Mouse (Mus musculus) layer of hippocampus, postnatal 36 days (tissue): ENCODE measurements around the gene Cacnb1. TPM values are rescaled to one million over a fixed set of nuclear protein-coding genes. Genes with fewer than 3 reads are reported as not detected.

Source experiments
- DNase-seq, 2 experiments: peaks; one replicate each; pipeline ENCODE4 v3.0.0; 2022
- microRNA-seq, 2 experiments: library from miRNA; unstranded; fragments of <30 nt; microRNA quantifications; one replicate each; pipeline ENCODE4 v1.2.0; 2021
- total RNA-seq, 2 experiments: library from RNA; stranded (reverse); gene quantifications; 2 replicates each; pipeline ENCODE4 v1.2.3; 2021

The Cacnb1 gene
- total RNA-seq, 2 experiments from 2014 or later = 135 TPM

DNA sequence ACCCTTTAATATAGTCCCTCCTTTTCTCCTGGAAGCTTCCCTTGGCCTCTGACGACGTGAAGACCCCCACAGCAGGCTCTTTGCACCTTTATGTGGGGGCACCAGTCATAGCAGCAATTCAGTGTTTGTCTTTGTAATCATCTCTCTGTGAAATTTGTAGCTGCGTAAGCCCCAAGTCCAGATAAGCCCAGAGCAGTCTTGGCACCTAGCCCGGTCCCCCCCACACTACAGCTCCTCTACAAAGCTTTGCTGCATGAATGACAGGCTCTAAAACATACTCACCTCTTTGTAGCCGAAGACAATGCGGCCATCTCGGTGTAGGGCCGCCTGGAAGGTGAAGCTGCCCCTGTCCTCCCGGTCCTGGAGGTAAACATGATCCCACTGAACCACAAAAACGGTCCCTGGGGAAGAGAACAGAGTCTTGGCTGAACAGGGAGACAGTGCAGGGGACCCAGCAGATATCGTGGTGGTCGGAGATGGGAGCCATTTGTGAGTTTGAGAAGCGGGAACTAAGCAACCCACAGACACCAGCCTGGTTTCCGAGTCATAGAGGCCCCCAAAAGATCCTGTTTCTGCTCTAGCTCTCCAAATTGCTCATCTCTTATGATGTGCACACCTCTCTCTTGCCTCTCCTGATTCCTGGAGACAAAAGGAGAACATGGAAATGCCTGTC is 68.2 kb downstream of the Cacnb1 start:
- DNase-seq = no peak

DNA sequence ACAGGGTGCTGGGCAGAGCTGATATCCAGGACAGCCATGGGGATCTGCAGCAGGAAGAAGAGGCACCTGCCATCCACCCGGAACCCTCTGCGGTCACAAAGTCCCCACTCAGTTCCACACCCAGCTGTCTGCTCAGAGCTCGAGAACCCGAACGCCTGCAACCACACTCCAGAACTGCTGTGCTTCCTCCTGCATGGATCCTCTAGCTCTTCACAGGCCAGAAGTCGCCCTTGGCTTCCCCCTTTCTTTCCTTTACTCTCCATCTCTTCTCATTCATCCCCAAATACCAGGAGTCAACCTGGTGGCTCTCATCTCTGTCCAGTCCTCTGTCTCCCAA is 68.9 kb downstream of the Cacnb1 start:
- no peak for DNase-seq

DNA sequence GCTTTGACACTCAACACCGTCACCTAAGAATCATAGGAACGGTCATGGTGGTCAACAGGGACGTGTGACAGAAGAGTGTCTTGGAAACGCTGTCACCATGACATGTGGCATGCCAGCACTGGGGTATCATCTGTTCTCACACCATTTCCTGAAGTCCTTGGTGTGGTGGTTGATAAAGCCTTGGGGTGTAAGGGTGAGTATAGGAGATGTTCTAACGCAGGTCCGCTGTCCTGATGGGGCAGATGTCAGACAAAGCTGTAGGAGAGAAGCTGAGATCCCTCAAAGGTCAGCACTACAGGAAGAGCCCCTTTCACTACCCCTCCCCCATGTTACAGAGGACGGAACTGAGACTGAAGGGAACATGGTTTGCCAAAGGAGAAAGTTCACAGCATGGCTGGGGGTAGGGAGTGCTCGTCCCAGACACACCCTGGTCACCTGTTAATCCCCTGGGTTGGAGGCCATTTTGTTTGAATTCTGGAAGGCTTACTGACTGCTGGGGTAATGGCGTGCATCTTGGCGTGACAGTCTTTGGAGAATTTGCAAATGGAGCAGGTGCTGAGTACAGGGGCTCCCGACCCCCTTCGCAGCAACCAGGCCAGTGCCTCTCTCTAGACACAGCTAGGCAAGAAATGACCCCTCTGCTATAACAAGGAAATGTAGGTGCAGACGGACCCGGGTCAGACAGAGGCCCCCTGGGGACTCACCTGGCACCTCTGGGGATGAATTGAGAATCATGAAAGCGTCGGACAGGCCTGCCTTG is 69.5 kb downstream of the Cacnb1 start:
- no peak for DNase-seq

DNA sequence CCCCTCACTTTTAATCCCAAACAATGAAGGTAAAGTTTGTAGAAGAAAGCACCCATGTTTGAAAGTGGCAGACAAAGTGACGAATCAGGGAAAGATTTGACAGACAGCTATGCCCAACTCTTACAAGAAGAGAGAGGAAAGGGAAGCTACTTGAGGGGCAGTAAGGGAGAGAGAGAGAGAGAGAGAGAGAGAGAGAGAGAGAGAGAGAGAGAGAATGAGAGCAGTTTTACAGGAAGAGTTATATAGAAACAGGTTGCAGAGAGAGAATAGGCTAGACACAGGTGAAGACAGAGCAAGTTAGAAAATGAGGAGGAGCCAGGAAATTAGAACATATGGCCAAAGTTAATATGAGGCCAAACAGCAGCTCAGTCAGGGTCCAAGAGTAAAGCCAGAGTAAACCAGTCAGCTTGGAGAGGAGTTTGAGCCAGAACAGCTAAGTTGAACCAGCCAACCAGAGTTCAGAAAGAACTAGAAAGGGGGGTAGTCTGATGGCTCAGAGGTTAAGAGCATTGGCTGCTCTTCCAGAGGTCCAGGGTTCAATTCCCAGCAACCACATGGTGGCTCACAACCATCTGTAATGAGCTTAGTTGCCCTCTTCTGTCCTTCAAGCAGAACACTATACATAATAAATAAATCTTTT is 70.3 kb downstream of the Cacnb1 start:
- DNase-seq = no peak

Small RNA genes lying within 50 kb of the gene (microRNA-seq; reads per million reads assigned to microRNA genes)
- gene Gm27597 = 0 reads per million in 2 experiments

Other genes with a start within 250 kb of the Cacnb1 start
- 1 to 10 TPM in 1 of 2 experiments, under 1 TPM in 1; 0.60 to 1.3 TPM for gene 1700001P01Rik, start 247.1 kb downstream of the Cacnb1 start, total RNA-seq
- 100 to 1,000 TPM; 355 TPM for gene Rpl23, start 240.6 kb downstream of the Cacnb1 start, total RNA-seq
- gene Lasp1, start 224.0 kb downstream of the Cacnb1 start, total RNA-seq = 10 to 100 TPM; 98.0 to 98.2 TPM
- 10 to 100 TPM; 67.5 to 68.4 TPM for gene B230217C12Rik, start 182.3 kb downstream of the Cacnb1 start, total RNA-seq
- gene Fbxo47, start 138.9 kb downstream of the Cacnb1 start, total RNA-seq = 1 to 10 TPM; 1.5 to 2.1 TPM
- 10 to 100 TPM in 1 of 2 experiments, 1 to 10 TPM in 1; 8.2 to 10.0 TPM for gene Plxdc1, start 36.6 kb downstream of the Cacnb1 start, total RNA-seq
- gene Arl5c, start 26.9 kb downstream of the Cacnb1 start, total RNA-seq = 1 to 10 TPM; 1.0 to 1.1 TPM
- gene Rpl19, start 3.7 kb upstream of the Cacnb1 start, total RNA-seq = 100 to 1,000 TPM; 586 to 604 TPM
- 10 to 100 TPM; 46.5 to 56.2 TPM for gene Stac2, start 30.4 kb upstream of the Cacnb1 start, total RNA-seq
- gene Fbxl20, start 127.4 kb upstream of the Cacnb1 start, total RNA-seq = 10 to 100 TPM; 36.5 TPM
- 10 to 100 TPM; 53.8 to 55.9 TPM for gene Med1, start 170.3 kb upstream of the Cacnb1 start, total RNA-seq
- gene Cdk12, start 180.0 kb upstream of the Cacnb1 start, total RNA-seq = 10 to 100 TPM; 40.9 to 41.1 TPM